Mouse (Mus musculus): ENCODE results near the gene Ascc1.

Gene Ascc1

DNA sequence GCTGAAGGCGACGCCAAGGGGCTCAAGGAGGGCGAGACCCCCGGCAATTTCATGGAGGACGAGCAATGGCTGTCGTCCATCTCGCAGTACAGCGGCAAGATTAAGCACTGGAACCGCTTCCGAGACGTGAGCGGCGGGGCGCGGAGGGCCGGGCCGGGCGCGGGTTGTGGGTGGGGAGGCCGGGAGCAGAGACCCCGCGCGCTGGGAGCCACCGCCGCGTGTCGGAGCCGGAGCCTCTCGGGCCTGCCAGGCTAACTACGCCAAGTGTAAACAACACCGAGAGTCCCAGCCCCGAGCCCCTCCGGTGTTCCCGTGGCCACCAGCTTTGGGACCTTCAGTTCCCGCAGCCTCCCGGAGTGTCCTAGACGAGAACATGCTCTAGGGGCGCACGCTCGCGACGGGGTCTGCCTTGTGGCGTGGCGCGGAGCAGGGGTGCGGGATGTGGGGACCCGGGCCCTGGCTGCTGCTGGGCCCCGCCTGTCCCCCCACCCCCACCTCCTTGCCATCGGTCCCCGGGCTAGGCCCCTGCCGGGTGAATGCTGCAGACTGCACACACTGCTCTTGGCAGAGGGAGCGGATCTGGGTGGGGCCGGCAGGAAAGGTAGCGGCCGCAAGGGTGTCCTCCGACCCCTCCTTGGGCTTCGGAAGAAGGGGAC, 104.1 kb downstream of the Ascc1 start:
- in situ Hi-C loops (cut with MboI; ENCODE audit: unreplicated experiment in 2 of 2): no loop called here

DNA sequence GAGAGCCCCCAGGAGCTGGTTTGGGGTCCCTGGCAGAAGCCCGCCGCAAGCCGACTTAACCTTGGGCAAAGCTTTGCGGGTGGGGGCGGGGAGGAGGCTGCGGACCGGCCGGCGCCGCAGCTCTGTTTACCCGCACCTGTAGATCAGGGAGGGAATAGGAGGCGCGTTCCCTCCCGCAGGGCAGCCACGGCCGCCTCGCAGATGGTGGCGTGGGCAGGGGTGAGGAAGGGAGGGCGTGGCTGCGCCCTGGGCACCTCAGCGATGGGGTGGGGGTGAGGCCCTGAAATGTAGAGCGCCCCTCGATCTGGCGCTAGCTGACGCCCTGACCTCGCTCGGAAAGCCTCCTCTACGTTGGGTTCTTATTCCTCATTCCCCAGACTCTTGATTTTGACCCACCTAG, 104.8 kb downstream of the Ascc1 start:
- in situ Hi-C loops (cut with MboI; ENCODE audit: unreplicated experiment in 2 of 2): no loop called here

DNA sequence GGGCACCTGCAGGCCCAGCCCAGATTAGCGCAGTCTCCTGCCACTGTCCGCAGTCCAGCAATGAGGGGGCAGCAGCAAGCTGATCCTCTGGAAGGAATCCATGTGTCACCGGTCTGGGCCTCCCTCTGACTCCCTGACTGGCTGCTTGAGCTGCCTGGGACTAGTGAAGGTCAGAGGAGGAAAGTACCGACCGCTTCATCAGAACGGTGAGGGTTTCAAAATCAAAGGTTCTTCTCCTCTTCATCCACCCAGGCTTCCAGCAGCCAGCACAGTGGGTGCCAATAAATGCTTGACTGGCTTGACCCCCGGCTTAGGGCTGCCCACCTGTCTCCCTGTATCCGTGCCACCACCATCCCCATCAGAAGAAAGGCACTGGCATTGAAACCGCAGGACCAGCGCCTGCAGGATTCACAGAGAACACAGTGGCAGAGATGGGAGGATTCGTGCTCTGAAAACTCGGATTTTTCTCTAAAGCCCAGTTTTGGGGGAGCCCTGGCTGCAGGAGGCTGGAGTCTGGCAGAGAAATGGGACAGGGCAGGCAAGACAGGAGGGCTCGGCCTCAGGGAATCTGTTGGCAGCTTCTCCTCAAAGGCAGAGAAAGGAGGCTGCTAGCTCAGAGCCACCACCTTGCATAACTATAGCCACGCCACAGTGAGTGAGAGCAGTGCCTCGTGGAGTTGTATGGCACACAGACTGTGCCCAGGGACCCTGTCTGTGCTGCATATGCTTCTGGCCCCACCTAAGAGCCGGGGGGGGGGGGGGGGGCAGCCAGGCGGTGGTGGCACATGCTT, 105.9 kb downstream of the Ascc1 start:
- in situ Hi-C loops (cut with MboI; ENCODE audit: unreplicated experiment in 2 of 2): no loop called here

DNA sequence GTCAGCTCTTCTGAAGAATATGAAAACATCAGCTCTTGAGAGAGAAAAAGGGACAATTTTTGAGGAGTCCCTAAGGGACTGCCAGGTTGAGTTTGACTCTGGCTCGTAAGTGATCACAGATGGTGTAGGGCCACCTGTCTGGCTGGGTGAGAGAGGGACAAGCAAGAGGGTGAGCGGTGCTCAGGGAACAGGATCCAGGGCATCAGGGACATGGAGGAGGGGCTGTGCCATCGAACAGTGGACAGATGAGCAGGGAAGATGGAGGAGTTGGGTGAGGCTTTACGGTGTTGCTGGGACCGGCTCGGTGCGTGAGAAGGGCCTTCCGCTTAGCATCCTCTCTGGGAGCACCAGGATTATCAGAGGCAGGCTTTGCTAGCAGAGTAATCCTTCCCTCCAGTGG, 106.7 kb downstream of the Ascc1 start:
- in situ Hi-C loops (cut with MboI; ENCODE audit: unreplicated experiment in 2 of 2): no loop called here

DNA sequence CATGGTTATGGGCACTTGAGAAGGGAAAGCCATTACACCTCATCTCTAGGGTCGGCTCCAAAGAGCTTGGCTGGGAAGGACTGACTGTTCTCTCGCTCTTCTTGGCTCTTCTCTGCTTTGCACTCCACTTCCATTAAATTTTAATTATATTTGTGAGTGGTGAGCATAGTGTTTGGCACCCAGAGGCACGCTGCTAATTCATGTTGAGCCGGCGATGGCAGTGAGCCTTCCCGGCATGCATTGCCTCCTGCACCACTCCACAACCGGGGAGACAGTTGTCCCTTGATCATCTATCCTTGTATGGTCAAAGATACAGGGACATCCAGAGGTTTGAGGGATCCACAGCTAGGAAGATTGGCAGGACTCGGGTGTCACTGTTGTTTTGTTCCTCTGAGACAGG, 107.4 kb downstream of the Ascc1 start:
- in situ Hi-C loops (cut with MboI; ENCODE audit: unreplicated experiment in 2 of 2): no loop called here

DNA sequence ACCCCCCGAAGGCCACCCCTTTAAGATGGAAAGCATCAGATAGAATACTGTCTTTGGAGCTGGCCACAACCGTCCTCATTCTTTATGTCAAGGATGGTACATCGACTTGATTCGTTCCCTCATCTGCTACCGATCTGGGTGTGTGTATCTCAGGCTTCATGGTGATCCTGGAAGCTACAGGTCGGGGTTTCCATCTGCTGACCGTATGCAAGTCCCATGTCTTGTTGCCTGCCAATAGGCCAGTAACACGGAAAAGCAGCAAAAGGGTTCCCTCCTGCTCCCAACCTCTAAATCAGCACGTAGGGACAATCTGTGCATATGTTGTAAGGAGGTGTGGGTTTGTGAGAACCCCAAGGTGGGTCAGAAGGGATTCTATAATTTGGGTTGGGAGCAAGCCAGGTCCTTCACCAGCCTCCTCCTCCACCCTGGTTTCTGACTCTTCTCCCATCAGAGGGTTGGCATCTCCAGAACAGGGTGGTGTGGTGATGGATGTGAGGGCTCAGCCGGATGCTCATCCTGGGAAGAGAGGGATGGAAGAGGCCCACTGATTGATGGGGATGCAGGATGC, 108.4 kb downstream of the Ascc1 start:
- in situ Hi-C loops (cut with MboI; ENCODE audit: unreplicated experiment in 2 of 2): no loop called here

DNA sequence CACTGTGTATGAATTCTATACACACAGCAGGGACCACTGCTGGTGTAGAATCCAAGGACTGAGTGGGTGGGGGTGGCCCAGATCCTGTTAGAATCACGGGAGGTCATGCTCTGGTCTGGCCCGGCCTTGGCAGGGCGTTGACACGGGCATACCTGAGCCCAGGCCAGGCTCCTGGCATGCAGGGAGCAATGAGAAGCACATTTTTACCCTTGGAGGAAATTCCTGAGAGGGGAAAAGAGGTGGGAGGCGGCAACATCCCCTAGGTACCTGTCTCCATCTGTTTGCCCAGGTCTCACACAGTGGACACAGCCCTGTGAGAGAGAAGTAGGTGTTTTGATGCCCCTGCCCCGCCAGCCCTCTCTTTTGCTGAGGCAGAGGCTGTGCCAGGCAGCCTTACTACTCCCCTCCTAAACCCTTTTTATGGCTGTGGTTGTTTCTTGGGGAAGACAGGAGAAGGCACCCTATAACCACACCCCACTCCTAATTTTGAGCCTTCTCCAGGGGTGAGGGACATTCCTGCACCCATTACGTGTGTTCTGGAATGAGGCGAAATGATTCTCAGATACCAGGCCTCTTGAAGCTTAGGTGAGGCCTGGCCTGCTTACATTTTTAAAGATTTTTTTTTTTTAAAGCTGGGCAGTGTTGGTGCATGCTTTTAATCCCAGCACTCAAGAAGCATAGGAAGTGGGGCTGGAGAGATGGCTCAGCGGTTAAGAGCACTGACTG, 111.5 kb downstream of the Ascc1 start:
- in situ Hi-C loops (cut with MboI; ENCODE audit: unreplicated experiment in 2 of 2): no loop called here

DNA sequence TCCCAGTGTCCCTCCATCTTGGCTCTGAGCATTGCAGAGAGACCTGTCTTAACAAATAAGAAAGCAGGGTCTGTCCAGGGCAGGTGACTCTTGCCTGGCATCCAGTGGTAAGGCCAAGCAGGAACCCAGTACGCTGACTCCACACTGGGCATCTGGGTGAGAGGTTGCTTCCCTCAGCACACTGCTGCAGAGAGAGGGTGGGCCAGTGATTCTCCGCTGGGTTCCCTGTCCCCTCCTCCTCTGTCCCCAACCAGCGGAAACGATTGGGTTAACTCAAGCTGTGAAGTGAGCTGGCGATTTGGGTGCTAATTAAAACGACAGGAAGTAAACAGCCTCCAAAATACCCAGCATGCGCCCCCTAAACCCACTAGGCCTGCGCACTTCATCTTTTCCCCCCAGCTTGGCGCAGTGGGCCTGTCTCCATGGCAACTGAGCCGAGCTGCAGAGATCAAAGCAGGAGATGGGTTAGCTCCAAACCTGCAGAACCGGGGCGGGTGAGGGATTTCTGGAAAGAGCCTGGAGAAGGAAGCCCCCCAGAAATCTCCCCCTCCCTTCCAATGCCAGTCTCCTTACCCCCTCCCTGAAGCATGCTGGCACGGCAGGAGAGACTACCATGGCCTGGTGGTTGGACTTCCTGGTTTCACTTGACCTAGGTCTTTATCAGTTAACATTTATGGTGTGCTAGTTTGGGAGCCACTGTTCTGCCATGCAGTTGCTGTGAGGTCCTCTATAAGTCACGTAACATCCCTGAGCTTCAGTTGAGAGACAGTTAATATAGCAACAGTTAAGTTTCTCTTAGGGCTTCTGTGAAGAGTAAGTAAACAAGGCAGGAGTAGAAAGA, 113.0 kb downstream of the Ascc1 start:
- in situ Hi-C loops (cut with MboI; ENCODE audit: unreplicated experiment in 2 of 2): no loop called here

DNA sequence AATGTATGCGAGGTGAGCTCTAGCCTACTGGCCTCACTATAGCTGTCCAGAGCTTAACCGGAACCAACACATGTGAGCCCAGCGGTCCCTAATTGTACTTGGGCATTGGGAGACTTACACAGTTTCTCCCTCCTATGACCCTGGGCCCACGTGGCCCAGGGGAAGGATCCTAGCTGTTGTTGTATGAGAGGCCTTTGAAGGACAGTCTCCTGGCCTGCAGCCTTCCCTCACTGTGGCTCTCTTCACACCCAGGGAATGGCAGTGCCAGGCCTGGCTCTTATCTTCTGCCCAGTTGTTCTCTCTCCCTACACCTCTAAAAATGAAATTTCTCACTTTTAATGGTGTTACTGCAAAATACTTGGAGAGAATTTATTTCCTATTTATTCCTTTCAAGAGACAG, 114.4 kb downstream of the Ascc1 start:
- in situ Hi-C loops (cut with MboI; ENCODE audit: unreplicated experiment in 2 of 2): no loop called here

DNA sequence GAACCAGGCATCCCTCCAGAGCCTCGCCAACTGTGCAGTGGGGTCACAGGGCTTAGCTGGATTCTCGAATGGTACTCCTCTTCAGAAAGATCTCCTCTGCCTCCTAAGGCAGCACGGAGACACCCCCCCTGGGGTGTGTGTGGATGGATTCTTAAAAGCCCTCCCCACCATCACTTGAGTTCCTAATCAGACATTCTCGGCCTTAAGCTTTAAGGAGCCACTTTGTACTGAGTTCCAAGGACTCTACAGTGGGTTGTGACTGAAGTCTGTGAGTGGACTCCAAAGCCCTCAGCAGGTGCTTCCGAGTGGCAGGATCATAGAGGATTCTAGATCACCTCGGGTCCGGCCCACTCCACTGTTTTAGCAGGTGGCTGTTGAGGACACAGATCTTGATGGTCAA, 115.9 kb downstream of the Ascc1 start:
- in situ Hi-C loops (cut with MboI; ENCODE audit: unreplicated experiment in 2 of 2): no loop called here

DNA sequence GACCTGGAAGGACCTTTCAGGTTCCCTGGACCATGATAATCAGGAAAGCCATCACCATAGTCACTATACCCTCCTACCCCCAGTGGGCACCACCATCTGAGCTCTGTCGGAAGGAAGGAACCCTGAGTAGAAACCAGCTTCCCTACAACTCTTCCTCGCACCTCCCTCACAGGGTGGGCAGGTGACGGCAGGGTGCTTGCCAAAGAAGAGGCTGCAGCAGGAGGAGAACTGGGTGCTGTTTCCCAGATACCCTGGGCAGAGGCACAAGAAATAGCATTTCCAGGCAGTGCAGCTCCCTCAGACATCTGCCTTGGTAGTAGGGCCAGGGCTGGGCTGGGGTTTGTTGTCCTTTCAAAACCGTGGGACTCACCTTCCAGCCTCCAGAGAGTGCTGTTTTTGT, 118.0 kb downstream of the Ascc1 start:
- in situ Hi-C loops (cut with MboI; ENCODE audit: unreplicated experiment in 2 of 2): no loop called here

DNA sequence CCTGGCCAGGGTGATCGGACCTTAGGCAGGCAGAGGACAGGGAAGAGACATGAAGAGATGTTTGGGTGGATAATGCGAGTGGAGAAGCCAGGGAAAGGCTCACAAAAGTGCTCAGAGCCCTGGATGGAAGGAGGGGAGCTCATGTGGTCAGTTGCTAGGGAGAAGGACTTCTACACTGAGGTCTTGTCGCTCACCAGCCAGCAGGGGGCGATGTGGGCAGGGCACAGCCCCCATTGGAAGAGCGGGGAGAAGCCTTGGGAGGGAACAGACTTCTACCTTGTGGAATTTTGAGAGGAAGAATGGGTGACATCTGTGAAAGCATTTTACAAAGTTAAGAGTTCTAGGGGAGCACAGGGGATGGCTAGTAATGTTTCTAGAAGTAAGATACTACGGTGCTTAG, 121.5 kb downstream of the Ascc1 start:
- in situ Hi-C loops (cut with MboI; ENCODE audit: unreplicated experiment in 2 of 2): no loop called here

DNA sequence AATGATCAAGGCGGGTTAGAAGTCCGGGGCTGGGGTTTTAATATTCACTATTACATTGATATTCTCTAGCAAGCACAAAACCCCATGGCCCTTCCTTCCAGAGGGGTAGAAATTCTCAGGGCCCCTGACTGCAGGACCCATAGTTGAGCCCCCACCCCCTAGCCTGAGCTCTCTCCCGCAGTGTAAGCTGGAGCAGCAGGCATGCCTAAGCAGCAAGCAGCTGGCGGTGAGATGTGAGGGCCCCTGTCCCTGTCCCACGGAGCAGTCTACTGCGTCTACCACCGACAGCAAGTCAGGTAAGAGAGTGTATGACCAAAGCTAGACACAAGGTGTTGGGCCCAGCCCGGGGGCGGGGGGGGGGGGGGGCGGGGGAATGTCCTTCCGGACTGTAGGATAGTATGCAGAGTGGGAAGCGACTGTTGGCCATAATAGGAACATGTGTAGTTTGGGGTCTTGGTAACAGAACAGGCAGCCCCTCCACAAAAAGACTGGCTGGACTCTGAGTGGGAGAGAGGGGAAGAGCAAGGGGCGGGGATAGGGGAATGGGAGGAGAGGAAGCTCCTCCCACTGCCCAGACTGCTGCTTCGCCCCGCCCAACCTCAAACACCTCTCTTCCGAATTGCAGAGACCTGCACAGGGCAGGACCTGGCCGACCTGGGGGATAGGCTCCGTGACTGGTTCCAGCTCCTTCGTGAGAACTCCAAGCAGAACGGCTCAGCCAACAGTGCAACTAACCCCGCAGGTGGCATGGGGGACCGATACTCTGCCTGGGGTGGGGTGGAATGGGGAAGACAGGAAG, 123.1 kb downstream of the Ascc1 start:
- in situ Hi-C loops (cut with MboI; ENCODE audit: unreplicated experiment in 2 of 2): loop anchor here in 1 of 2 experiments (25.0 kb wide), 1 partner anchor 612 kb away; no protein-coding TSS in a partner anchor

DNA sequence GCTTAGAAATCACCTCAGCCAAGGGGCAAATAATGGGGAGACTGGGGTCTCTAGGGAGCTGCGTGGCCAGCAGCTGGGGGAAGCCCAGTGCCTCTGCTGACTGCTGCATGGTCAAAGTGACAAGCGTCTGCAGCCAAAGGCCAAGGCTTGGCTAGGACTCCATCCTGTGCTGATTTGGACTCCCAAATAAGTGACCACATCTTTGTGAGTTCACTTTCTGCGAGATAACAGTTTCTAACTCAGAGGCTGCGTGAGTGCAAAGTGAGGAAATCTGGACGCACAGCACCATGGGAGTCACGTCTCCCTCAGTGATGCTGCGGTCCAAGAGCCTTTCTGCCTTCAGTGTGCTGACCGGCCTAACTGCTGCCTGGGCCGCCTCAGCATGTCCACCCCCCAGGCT, 125.7 kb downstream of the Ascc1 start:
- in situ Hi-C loops (cut with MboI; ENCODE audit: unreplicated experiment in 2 of 2): loop anchor here in 1 of 2 experiments (25.0 kb wide), 1 partner anchor 609 kb away; no protein-coding TSS in a partner anchor

DNA sequence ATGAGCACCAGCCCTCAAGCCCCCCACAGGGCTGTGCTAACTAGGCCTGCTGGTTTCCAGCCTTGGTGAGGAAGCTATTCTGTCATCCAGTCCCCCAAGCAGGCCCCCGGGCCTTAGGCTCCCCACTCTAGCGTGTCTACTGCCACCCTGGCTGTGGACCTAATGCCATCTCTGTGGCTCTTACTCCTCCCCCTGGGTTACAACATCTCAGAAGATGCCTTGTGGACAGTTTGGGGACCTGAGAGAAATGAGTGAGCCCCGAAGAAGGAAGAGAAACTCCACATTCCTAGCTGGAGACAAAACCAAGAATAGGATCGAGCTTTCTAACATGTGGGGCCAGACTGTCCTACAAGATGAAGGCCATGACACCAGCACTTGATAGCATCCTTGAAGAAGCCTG, 127.9 kb downstream of the Ascc1 start:
- in situ Hi-C loops (cut with MboI; ENCODE audit: unreplicated experiment in 2 of 2): loop anchor here in 1 of 2 experiments (5.0 to 25.0 kb wide), 2 partner anchors 38 to 607 kb away; no protein-coding TSS in a partner anchor

DNA sequence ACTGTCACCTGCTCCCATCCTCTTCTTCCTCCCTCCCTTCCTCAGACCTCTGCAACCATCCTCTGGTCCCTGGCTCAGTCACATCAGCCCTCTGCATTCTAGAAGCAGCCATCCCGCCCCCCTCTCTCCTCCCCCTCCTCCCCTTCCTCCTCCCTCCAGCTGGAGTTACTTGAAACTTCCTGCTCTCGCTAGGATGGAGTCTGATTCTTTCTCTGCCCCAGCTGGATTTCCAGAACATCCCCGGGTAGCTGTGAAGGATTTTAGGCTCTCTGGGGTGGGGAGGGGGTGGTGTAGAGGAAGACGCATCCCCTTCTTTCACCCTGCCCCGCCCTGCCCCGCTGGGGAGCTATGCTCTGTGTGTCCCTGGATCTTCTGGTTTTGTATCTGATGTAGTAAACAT, 130.9 kb downstream of the Ascc1 start:
- in situ Hi-C loops (cut with MboI; ENCODE audit: unreplicated experiment in 2 of 2): loop anchor here in 1 of 2 experiments (5.0 to 25.0 kb wide), 2 partner anchors 41 to 604 kb away; no protein-coding TSS in a partner anchor

DNA sequence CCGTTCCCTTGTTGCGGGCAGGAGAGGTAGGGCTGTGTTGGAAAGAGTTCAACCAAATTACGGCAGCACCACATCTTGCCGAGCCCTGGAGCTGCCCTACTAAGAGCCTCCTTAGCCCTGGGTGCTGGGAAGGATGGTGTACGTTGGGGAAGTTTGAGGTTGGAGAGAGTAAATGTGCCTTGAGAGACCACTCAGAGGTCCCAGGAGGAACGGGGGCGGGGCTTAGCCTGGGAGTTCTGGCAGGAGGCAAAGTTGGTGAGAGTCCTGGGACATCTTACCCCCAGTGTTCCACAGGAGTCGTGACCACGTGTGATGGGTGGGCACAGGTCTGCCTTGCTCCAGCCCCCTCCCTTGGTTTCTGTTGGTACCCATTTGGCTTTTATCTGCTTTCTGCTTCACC, 131.6 kb downstream of the Ascc1 start:
- in situ Hi-C loops (cut with MboI; ENCODE audit: unreplicated experiment in 2 of 2): loop anchor here in 1 of 2 experiments (5.0 to 25.0 kb wide), 2 partner anchors 42 to 603 kb away; no protein-coding TSS in a partner anchor

DNA sequence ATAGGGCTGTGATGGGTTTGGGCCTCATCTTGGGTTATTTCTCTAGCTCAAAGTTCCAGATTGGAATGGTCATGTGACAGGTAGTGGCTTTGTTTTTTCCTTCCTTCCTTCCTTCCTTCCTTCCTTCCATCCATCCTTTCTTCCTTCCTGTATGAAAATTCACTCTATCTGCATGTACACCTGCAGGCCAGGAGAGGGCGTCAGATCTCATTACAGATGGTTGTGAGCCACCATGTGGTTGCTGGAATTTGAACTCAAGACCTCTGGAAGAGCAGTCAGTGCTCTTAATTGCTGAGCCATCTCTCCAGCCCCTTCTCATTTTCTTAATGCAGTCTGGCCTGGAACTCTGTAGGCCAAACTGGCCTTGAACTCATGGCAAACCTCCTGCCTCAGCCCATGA, 133.4 kb downstream of the Ascc1 start:
- in situ Hi-C loops (cut with MboI; ENCODE audit: unreplicated experiment in 2 of 2): loop anchor here in 1 of 2 experiments (25.0 kb wide), 1 partner anchor 601 kb away; no protein-coding TSS in a partner anchor

DNA sequence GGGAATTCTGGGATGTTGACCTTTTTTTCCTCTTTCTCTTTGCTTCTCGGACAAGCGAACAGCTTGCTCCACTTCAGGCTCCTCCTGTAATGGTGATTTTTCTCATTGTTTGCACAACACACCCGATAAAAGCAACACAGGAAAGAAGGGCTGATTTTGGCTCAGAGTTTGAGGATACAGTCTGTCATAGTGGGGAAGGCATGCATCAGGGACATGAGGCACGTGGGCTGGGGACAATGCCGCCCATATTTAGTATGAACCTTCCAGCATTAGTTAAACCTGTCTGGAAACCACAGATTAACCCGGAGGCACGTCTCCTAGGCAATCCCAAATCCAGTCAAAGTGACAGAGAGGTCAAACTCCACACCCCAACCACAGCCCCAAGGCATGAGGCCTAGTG, 134.3 kb downstream of the Ascc1 start:
- in situ Hi-C loops (cut with MboI; ENCODE audit: unreplicated experiment in 2 of 2): loop anchor here in 1 of 2 experiments (25.0 kb wide), 1 partner anchor 600 kb away; no protein-coding TSS in a partner anchor
